Mouse (Mus musculus): ENCODE measurements at regions not wholly inside any gene's neighbourhood (a gene's known extent, or its start where the extent isn't known, plus 50 kb on each side); places are given as distances from the start of the nearest gene placed in this dataset.

GRCm38 (mm10) chr3:121867301-121867700 lies 52.2 kb upstream of the Abcd3 start:
- no peak for ATAC-seq (ENCODE audit: extremely low read depth, insufficient number of reproducible peaks, low FRiP score, poor library complexity, severe bottlenecking)

- no peak for ATAC-seq (ENCODE audit: extremely low read depth, insufficient number of reproducible peaks, low FRiP score, poor library complexity, severe bottlenecking)
These were observed 49.8 kb upstream of the Abcd3 start for GRCm38 (mm10) chr3:121864734-121865445.

All from neutrophil, adult 5-6 weeks (primary cell).